Mouse (Mus musculus): ENCODE data around the gene Galm.
"Not testable (repeated sequence)": the region's sequence is repeated elsewhere in the genome, so short reads cannot be mapped to it uniquely, and the experiment has no call there.

Gene Galm

GRCm38 (mm10) chr17:80206671-80207581, 79.7 kb downstream of the Galm start, which contains the start of the genes Srsf7 and Ttc39d:
Srsf7 (minus strand) TSS chr17:80207307.
Ttc39d (plus strand) TSS chr17:80207460.
- peak; percentile 99 for DNase-seq (ENCODE audit: extremely low spot score)

GRCm38 (mm10) chr17:80213998-80214397, 86.7 kb downstream of the Galm start:
- not testable (repeated sequence) for DNase-seq (ENCODE audit: extremely low spot score)

GRCm38 (mm10) chr17:80220131-80220530, 92.9 kb downstream of the Galm start:
- no peak for DNase-seq (ENCODE audit: extremely low spot score)

- DNase-seq (ENCODE audit: extremely low spot score), result no peak
Measured at GRCm38 (mm10) chr17:80221202-80221601, 93.9 kb downstream of the Galm start.

- no peak for DNase-seq (ENCODE audit: extremely low spot score)
Measured at GRCm38 (mm10) chr17:80221890-80222628, 94.8 kb downstream of the Galm start.

- no peak for DNase-seq (ENCODE audit: extremely low spot score)
Measured at GRCm38 (mm10) chr17:80223829-80224228, 96.6 kb downstream of the Galm start.

GRCm38 (mm10) chr17:80224326-80225116, 97.2 kb downstream of the Galm start, which contains the start of gene Gemin6:
Gemin6 (plus strand) TSS chr17:80224441.
- peak; percentile 89 for DNase-seq (ENCODE audit: extremely low spot score)

GRCm38 (mm10) chr17:80225142-80225541, 97.9 kb downstream of the Galm start:
- not testable (repeated sequence) for DNase-seq (ENCODE audit: extremely low spot score)

- DNase-seq (ENCODE audit: extremely low spot score), result no peak
Measured at GRCm38 (mm10) chr17:80229396-80229795, 102.1 kb downstream of the Galm start.

GRCm38 (mm10) chr17:80233844-80234243, 106.6 kb downstream of the Galm start:
- no peak for DNase-seq (ENCODE audit: extremely low spot score)

- no peak for DNase-seq (ENCODE audit: extremely low spot score)
Measured at GRCm38 (mm10) chr17:80234376-80234775, 107.1 kb downstream of the Galm start.
